Mouse (Mus musculus) adrenal gland, adult 2 months (tissue): ENCODE results near the gene Kif27. TPM values are rescaled to one million over a fixed set of nuclear protein-coding genes. Genes with fewer than 3 reads are reported as not detected.

Source experiments
- DNase-seq: peaks from one replicate; pipeline ENCODE4 v3.0.0; 2021
- microRNA-seq, 2 experiments: library from miRNA; unstranded; fragments of <30 nt; microRNA quantifications; one replicate each; pipeline ENCODE4 v1.2.0; 2021
- polyA plus RNA-seq: library from polyadenylated mRNA; depleted of rRNA; stranded (reverse); fragments of >200 nt; gene quantifications from 2 replicates; pipeline ENCODE4 v1.2.3, GENCODE M21; 2012; rRNA removed
- total RNA-seq, 2 experiments: library from RNA; stranded (reverse); gene quantifications; 2 replicates each; pipeline ENCODE4 v1.2.3; 2021

The Kif27 gene
- total and polyA plus RNA-seq, 3 experiments, result 0.11 to 1.1 (median 0.63) TPM

DNA sequence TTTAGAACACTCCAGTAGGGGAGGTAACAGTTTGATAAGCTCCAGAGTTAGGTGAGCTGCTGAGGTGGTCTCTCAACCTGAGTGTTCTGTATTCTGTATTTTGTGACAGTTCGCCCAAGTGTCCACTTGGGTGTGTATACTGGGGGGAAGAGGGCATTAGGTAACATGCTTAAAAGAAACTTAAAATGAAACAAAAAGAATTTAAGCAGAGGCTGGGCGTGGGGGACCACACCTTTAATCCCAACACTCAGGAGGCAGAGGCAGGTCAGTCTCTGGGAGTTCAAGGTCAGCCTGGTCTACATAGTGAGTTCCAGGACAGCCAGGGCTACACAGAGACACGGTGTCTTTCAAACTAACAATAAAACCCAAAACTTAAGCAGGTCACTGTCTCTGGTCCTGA lies 78.4 kb downstream of the Kif27 start:
- DNase-seq, result no peak

GRCm38 (mm10) chr13:58276256-58276655 lies 82.7 kb downstream of the Kif27 start:
- peak; percentile 47 for DNase-seq

GRCm38 (mm10) chr13:58275599-58275998 lies 83.3 kb downstream of the Kif27 start, which contains the start of gene Gkap1:
Gkap1 (minus strand) TSS chr13:58275699.
- no peak for DNase-seq

DNA sequence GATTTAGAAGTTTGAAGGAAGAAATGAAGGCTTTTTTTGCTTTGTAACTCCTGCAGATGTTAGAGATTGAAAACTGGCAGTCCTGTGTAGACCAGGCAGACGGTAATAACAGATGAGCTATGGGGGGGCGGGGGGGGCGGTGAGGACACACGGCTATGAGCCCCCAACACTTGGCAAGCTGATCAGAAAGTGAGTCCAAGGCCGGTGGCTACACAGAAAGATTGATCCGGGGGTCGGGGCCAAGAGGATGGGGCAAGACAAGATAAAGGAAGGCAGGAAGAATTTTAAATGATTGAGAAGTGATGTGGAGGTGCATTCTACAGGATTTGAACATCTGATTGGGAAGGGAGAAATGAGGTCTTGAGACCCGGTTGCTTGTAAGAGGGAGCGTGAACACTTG lies 83.8 kb downstream of the Kif27 start:
- DNase-seq, result no peak

DNA sequence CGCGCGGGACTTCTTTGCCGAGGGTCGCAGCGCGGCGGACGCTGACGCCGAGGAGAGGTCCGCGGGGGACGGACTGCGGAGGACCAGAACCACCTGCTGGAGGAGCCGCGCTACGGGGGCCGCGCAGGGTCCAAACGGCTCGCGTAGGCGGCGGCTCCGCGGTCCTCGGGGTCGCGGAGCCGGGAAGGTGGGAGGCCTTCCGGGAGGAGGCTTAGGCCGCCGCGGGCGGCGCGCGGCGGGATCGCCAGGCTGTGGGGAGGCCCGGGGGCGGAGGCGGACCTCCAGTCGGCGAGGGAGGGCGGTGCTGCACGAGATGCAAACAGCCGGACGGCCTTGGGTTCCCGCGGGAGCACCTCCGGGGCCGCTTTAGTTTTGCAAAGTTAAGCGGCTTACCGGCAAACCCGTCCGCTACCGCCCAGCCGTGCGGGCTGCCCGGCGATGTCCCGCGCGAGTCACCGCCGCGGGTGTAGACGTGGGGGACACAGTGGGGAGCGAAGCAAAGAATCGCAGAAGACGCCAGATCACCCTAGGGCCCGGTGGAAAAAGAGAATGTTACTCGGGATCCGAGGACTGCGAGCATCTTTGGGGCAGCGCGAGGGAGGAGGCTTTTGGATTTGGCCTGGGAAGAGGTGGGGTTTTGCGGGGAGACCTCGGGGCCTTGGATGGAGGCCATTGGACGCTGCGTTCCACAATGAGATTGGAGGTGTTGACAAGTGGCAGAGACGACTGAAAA lies 84.5 kb downstream of the Kif27 start:
- peak; percentile 90 for DNase-seq

- peak; percentile 65 for DNase-seq
Observed at GRCm38 (mm10) chr13:58273411-58274258, 85.3 kb downstream of the Kif27 start.

GRCm38 (mm10) chr13:58266864-58267263 lies 92.1 kb downstream of the Kif27 start:
- no peak for DNase-seq

- no peak for DNase-seq
Observed at GRCm38 (mm10) chr13:58263546-58263945, 95.4 kb downstream of the Kif27 start.

GRCm38 (mm10) chr13:58261674-58262073 lies 97.2 kb downstream of the Kif27 start:
- DNase-seq, result peak; percentile 7

DNA sequence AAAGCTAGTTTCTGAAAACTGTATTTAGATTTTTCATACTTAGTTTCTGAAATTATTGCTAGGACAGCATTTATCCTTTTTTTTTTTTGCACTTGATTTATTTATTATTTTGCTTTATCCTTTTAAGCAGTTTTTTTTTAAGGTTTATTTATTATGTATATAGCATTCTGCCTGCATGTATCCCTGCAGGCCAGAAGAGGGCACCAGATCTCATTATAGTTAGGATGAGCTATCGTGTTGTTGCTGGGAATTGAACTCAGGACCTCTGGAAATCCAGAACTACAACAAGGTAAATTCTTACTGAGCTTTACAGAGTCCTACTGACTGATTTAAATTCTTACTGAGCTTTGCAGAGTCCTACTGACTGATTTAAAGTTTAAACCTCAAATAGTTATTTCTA lies 105.7 kb downstream of the Kif27 start:
- no peak for DNase-seq

DNA sequence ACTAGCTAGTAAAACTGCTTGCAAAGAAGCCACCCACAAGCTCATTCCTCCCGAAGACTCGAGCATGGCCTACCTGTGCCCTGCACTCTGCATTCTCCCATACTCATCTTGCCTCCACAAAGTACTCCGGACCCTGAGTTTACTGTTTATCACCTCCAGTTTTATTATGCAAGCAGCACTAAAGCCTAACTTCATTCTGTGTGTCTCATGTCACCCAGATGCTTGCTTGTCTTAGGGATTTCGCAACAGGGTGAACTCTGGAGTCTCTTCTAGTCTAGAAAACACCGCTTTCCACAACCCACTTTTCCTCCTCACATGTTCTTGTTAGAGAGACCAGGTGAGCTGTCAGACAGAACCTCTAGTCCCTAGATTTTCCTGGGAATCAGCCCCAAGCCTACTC lies 110.0 kb downstream of the Kif27 start:
- no peak for DNase-seq

Small RNA genes within 50 kb of the gene (microRNA-seq; reads per million reads assigned to microRNA genes)
- gene Mir6369, result 0 reads per million in 2 experiments
- 250 to 303 reads per million in 2 experiments for gene Mir7-1

Other genes with a start within 250 kb of the Kif27 start
- 1 to 10 TPM in 1 of 2 experiments, under 1 TPM in 1; 0.86 to 3.7 TPM for gene Klhl3, start 245.5 kb downstream of the Kif27 start, total RNA-seq
- gene Klhl3, start 245.5 kb downstream of the Kif27 start, polyA plus RNA-seq, result 0.86 and 1.1 TPM in 2 replicates
- gene Hnrnpa0, start 230.6 kb downstream of the Kif27 start, total RNA-seq, result 100 to 1,000 TPM in 1 of 2 experiments, 10 to 100 TPM in 1; 68.1 to 117 TPM
- 79.4 and 96.9 TPM in 2 replicates for gene Hnrnpa0, start 230.6 kb downstream of the Kif27 start, polyA plus RNA-seq
- 10 to 100 TPM; 55.1 to 69.8 TPM for gene Idnk, start 201.5 kb downstream of the Kif27 start, total RNA-seq
- gene Idnk, start 201.5 kb downstream of the Kif27 start, polyA plus RNA-seq, result 11.0 and 15.3 TPM in 2 replicates
- gene Ubqln1, start 143.5 kb downstream of the Kif27 start, total RNA-seq, result 100 to 1,000 TPM; 112 to 159 TPM
- gene Ubqln1, start 143.5 kb downstream of the Kif27 start, polyA plus RNA-seq, result 164 and 166 TPM in 2 replicates
- gene Gkap1, start 83.4 kb downstream of the Kif27 start, total RNA-seq, result 10 to 100 TPM; 48.1 to 53.5 TPM
- gene Gkap1, start 83.4 kb downstream of the Kif27 start, polyA plus RNA-seq, result 12.1 and 20.3 TPM in 2 replicates
- 10 to 100 TPM; 21.0 to 38.2 TPM for gene 2210016F16Rik, start 26.1 kb upstream of the Kif27 start, total RNA-seq
- gene 2210016F16Rik, start 26.1 kb upstream of the Kif27 start, polyA plus RNA-seq, result 40.7 and 59.4 TPM in 2 replicates
- 10 to 100 TPM; 18.5 to 19.3 TPM for gene Rmi1, start 43.1 kb upstream of the Kif27 start, total RNA-seq
- gene Rmi1, start 43.1 kb upstream of the Kif27 start, polyA plus RNA-seq, result 15.3 and 18.2 TPM in 2 replicates
- gene Hnrnpk, start 44.2 kb upstream of the Kif27 start, total RNA-seq, result 1,000 to 10,000 TPM in 1 of 2 experiments, 100 to 1,000 TPM in 1; 778 to 1,173 TPM
- gene Hnrnpk, start 44.2 kb upstream of the Kif27 start, polyA plus RNA-seq, result 178 and 197 TPM in 2 replicates